Mouse (Mus musculus) left cerebral cortex, postnatal 14 days (tissue): Measurements from ENCODE around the gene Dpep2nb. TPM values are rescaled to one million over a fixed set of nuclear protein-coding genes. Genes with fewer than 3 reads are reported as not detected.
"Not testable (repeated sequence)": the region's sequence is repeated elsewhere in the genome, so short reads cannot be mapped to it uniquely, and the experiment has no call there.

ENCODE experiments used
- DNase-seq, 2 experiments: peaks; one replicate each; pipeline ENCODE4 v3.0.0; 2021 to 2022; ENCODE audit warnings: low spot score in 2 of 2, mixed read lengths in 1 of 2
- intact Hi-C: fragments of 180-260 bp; cut with DNase I; formaldehyde crosslinking; loops from one replicate; pipeline ENCODE4 v1.15.1; 2025
- total RNA-seq, 2 experiments: library from RNA; stranded (reverse); gene quantifications; 2 replicates each; pipeline ENCODE4 v1.2.3; 2021

Dpep2nb gene
- total RNA-seq, 2 experiments from 2014 or later: not detected

DNA sequence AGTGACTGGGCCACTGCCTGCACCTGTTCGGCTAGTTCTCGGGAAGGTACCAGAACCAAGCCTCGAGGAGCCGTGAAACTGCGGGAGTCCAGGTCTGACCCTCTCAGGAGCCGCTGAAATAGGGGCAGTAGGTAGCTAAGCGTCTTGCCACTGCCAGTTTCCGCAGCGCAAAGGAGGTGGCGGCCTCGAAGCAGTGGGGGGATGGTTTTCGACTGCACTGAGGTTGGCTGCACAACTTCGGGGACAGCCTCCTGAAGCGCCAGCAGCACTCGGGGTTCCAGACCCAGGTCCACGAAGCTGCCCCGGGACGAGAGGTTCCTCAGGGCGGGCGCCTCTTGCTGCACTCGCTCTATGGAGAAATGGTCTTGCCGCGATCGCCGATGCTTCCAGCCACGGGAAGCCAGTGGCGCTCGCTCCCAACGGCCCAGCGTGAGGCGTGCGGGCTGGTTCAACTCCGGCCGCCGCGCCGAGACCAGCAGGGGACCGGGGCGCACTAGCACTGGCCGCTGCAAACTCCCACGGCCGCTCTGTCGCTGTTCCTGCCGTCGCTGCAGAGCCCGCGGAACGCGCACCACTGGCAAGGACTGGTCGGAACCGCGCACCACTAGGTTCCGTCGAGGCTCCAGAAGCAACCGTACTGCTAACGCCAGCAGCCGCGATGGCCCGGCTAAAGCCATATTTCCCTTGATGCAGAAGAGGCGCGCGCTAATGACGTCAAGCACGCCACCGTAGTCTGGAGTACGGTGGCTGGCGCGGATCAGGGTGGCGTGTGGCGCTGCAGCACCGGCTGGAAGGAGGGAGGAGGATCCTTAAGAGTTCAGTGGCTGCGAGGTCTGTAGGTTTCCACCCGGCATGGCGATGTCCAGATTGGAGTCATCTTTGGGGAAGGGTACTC is 5.2 kb upstream of the Dpep2nb start:
- DNase-seq: peak; percentile 92 to 96

DNA sequence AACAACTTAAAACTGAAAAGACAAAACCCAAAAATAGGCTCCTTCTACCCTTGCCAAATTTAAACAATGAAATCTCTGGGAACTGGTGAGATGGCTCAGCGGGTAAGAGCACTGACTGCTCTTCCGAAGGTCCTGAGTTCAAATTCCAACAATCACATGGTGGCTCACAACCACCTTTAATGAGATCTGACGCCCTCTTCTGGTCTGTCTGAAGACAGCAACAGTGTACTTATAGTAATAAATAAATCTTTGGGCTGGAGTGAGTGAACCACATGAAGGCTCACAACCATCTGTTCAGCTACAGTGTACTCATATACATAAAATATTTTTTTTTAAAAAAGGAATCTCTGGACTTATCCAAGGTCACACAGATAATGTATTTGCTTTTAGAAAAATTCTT is 2.1 kb upstream of the Dpep2nb start:
- DNase-seq: not testable (repeated sequence)

More for the DNA sequence above, 5.2 kb upstream of the Dpep2nb start:
- intact Hi-C loops: loop anchor here (5.0 kb wide), 1 partner anchor 74 kb away; the partner anchor contains the start of gene Psmb10

DNA sequence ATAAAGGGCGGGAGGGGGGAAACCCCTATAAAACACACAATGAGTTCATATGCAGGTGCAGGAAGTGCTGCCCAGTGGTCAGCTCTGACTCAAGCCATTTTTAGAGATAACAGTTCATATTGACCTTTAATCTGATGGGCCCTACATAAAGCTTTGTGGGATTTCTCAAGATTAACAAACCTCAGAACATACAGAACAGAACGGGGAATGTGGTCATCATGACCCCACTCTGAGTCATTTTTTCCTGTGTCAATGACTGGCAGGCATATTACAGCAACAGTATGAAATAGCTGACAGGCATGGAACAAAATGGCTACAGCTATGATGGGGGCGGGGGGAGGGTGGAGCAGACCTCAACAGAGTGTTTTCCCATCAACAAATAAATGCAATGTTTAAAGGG is 1.4 kb upstream of the Dpep2nb start:
- no peak for DNase-seq
- intact Hi-C loops: no loop called here

More for the DNA sequence above, 2.1 kb upstream of the Dpep2nb start:
- intact Hi-C loops: not testable (repeated sequence)

- intact Hi-C loops: no loop called here
Observed at GRCm38 (mm10) chr8:106006413-106006812, 638 bp upstream of the Dpep2nb start.

GRCm38 (mm10) chr8:106004538-106005207 is 1.1 kb downstream of the Dpep2nb start:
- intact Hi-C loops: no loop called here
- DNase-seq: no peak

More at GRCm38 (mm10) chr8:106006413-106006812, 638 bp upstream of the Dpep2nb start:
- DNase-seq: no peak

GRCm38 (mm10) chr8:106001908-106002307 is 3.9 kb downstream of the Dpep2nb start:
- intact Hi-C loops: no loop called here
- no peak for DNase-seq

- intact Hi-C loops: no loop called here
Observed at GRCm38 (mm10) chr8:105998971-105999370, 6.8 kb downstream of the Dpep2nb start.

GRCm38 (mm10) chr8:105996359-105996758 is 9.4 kb downstream of the Dpep2nb start:
- peak in 1 of 2 experiments; percentile 7 for DNase-seq
- intact Hi-C loops: no loop called here

More at GRCm38 (mm10) chr8:105998971-105999370, 6.8 kb downstream of the Dpep2nb start:
- no peak for DNase-seq

- intact Hi-C loops: no loop called here
- no peak for DNase-seq
Observed at GRCm38 (mm10) chr8:105993226-105993625, 12.5 kb downstream of the Dpep2nb start.

DNA sequence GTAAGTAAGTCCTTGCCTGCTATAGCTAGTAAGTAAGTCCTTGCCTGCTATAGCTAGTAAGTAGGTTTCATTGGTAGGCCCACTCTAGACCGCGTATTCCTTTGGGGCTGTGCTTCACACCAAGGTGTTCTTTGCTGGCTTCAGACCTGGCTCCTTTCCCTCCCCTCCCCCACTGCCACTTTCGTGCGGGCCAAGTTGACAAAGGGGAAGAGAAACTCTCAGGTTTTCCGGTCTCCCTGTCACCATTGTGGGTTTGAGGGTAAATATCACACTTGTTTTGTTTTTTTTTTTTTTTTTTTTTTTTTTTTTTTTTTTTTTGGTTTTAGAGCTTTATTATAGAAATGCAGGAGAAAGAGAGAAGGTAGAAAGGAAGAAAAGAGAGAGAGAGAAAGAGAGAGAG is 13.3 kb downstream of the Dpep2nb start:
- no peak for DNase-seq
- intact Hi-C loops: no loop called here

DNA sequence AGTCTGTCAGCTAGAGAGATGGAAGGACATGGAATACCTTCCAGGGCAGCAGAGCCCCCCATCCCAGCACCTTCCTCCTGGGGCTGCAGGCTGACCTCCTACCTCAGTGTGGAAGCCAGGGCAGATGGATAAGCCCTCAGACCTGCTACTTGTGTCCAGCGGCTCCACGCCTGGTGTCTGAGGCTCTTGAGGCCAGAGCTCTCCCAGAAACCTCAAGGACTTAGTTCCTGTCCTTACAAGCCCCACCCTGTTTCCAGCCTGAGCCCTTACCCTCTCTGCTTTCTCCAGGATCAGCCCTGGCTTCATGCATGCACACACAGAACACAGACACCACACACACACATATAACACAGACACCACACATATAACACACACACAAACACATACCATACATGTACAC is 14.2 kb downstream of the Dpep2nb start:
- intact Hi-C loops: no loop called here
- DNase-seq: no peak

DNA sequence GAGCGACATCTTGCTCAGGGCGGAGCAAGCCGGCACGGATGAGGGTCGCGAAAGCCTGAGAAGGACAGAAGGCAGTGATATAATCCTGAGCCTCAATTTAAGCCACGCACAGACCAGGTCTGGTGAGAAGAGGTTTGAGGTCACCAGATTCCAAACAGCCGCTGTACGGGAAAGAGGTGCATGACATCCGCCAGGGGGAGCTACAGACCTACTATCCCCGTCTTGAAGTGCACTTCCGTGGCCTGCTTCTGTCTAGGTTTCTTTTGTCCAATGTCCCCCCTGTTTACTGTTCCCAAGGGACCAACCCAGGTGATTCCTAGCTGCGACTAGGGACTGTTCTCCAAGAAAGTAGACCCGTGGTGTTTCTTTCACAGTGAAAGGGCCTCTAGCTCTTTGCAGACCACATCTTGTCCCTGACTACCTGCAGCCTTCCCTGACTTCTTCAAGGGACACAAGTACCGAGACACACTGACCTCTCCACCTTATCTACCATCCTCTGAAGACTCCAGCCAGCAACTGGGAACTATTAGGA is 14.9 kb downstream of the Dpep2nb start, which contains the start of gene Dus2:
Gene Dus2, plus strand, starts transcription at position 482 of the 532 bp plus-strand sequence.
- intact Hi-C loops: no loop called here
- DNase-seq: peak; percentile 45 to 70

DNA sequence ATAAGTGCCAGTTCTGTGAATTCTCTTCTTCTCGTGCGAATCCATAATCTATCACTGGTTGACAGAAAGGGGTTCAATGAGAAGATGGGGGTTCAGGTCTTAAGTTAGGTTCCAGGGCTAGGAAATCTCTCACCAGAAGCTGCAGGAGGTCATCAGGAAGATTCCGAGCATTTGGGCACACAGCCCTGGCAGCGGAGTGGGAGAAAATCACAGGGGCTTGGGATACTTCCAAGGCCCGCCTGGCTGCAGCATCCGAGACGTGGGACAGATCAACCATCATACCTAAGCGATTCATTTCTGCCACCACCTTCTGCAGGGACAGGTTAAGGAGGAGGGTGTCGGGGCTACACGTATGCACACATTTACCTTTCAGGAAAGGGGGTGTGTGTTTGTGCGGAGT is 17.2 kb downstream of the Dpep2nb start:
- intact Hi-C loops: no loop called here
- DNase-seq: no peak

DNA sequence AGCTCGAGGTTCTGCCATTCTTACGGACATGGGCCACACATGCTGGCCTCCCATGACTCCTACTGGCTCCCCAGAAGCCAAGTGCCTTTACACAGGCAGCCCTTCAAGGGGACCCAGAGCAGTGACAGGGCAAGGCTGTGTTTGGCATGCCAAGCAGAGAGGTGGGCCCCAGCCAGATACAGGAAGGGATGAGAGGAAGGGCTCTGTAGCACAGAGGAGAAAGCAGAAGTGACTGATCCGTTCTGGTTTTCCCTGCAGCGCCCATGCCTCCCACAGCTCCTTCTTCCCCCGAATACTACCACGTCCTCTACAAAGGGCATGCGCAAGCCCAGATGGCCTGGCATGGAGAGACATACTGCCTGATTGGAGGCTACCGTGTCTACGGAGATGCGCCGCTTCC is 22.4 kb downstream of the Dpep2nb start:
- intact Hi-C loops, DNase-seq: not testable (repeated sequence)

DNA sequence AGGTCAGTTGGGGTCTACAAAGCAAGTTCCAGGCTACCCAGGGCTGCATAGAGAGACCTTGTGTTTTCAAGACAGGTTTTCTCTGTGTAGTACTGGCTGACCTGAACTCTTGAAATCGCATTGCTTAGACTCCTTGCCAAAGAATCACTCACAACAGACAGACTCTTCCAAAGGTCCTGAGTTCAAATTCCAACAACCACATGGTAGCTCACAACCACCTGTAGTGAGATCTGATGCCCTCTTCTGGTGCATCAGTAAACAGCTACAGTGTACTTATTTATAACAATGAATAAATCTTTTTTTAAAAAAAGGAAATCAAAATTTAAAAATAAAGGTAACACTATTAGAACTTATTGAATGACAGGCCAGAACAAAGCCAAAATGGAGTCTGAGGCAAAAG is 24.6 kb downstream of the Dpep2nb start:
- DNase-seq: no peak
- intact Hi-C loops: no loop called here

DNA sequence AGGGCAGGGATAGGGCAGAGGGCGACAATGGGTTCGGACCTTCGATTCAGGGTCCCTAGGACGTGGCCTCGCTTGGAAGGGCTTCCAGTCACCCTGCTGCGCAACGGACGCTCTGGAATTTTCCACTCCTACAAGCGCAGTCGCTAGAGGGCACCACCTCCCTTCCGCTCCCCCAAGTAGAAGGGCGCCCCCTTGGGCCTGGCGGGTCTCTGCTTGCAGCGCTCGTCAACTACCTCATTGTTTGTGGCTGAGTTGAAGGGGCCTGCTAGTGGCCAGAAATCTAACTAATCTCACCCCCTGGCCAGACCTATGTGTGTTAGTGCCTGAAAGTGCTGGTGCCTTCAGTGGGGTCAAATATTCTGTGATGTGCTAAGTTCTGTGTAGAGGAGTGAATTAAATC is 26.4 kb downstream of the Dpep2nb start, which contains the start of gene Dpep3:
Gene Dpep3, minus strand, starts transcription at position 105 of the 400 bp plus-strand sequence.
- intact Hi-C loops: no loop called here
- DNase-seq: no peak

GRCm38 (mm10) chr8:105975363-105975762 is 30.4 kb downstream of the Dpep2nb start:
- DNase-seq: no peak
- intact Hi-C loops: no loop called here

DNA sequence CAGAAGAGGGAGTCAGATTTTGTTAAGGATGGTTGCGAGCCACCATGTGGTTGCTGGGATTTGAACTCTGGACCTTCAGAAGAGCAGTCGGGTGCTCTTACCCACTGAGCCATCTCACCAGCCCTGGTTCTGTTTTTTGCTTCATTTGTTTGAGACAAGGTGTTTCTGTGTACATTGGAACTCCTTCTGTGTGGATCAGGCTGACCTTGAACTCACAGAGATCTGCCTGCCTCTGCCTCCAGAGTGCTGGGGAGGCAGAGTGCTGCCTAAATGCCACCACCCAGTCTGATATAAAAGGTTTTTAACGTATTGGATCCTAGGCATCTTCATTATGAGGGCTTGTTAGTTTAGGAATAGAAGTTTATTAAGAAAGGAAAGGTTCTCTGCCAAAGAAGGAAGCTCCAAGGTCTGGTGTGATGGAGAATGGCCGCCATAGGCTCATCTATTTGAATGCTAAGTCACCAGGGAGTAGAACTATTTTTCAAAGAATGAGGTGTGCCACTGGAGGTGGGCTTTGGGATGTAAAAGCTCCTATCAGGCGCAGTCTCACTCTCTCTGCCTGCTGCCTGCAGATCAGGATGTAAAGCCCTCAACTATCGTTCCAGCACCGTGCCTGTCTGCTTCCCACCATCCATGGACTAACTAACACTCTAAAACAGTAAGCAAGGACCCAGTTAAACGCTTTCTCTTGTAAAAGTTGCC is 34.6 kb downstream of the Dpep2nb start:
- no peak for DNase-seq

DNA sequence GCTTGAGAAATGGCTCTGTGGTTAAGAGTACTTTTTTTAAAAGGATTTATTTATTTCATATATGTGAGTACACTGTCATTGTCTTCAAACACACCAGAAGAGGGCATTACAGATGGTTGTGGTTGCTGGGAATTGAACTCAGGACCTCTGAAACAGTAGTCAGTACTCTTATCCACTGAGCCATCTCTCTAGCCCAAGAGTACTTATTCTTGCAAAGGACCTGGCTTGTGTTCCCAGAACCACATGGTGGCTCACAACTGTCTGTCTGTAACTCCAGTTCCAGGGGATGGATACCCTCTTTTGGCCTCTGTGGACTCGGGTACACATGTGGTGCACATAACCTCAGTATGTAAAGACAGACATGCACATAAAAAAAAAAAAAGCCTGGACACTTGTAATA is 36.4 kb downstream of the Dpep2nb start:
- intact Hi-C loops: no loop called here
- DNase-seq: no peak

More for the DNA sequence above, 34.6 kb downstream of the Dpep2nb start:
- intact Hi-C loops: no loop called here
